ENCODE assay signal across 23 mouse cellular contexts in the genomic region with DNA sequence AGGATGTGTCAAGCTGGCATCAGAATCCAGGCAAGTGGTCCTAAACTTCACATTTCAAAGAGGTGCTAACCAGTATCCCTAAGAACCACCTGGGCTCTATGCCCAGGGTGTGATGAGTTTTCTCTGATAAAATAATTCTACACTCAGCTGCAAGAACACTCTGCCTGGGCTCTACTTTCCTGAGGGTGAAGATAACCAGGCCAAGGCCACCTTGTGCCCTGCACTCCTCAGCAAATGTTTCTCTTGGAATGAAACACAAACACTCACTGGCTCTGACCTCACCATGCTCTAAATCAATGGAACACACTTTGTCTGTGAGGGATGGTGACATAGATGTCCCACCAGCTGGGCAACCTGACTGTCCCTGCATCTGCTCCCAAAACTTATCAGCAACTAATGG. TPM values are rescaled to one million over a fixed set of nuclear protein-coding genes. Genes with fewer than 3 reads are reported as not detected.
A peak's percentile ranks its signal among the peaks of the same experiment; 100 is the strongest.
DNase-seq lines count a peak whose midpoint lies in the region; ATAC-seq lines count a peak whose summit lies in the region.
"Had no signal": no experiment of that assay in that cellular context is flagged by ENCODE, and none has a peak within 500 bp of the region (broad histone marks: within the 10 kb centered on the region; RNA-seq: fewer than 3 reads in every experiment).

No protein-coding gene starts in this region.

- no peak overlapping the region for H3K27ac ChIP-seq in liver, embryonic 11.5 days (ENCODE audit: low read depth, low read length)
- H3K27ac ChIP-seq in kidney, embryonic 15.5 days: no peak overlapping the region
- H3K27ac ChIP-seq: layer of hippocampus, adult 2 months; left cerebral cortex, adult 2 months; limb, embryonic 13.5 days had no signal

- H3K9me3 ChIP-seq in liver, embryonic 11.5 days (ENCODE audit: control insufficient read depth, low read length): no peaks in the 10 kb centered on the region
- no peaks in the 10 kb centered on the region for H3K9me3 ChIP-seq in kidney, embryonic 15.5 days (replicated peaks)
- H3K9me3 ChIP-seq: limb, embryonic 13.5 days; megakaryocyte, embryonic 14.5 days had no signal

- H3K4me1 ChIP-seq in liver, embryonic 11.5 days (replicated peaks; ENCODE audit: control insufficient read depth, insufficient read depth, low read length): peaks cover 17% of the 10 kb centered on the region
- no peaks in the 10 kb centered on the region for H3K4me1 ChIP-seq in kidney, embryonic 15.5 days
- H3K4me1 ChIP-seq: limb, embryonic 13.5 days had no signal

- no peak for ATAC-seq in liver, embryonic 11.5 days (replicated peaks; ENCODE audit: low FRiP score)
- ATAC-seq in erythroid progenitor cell, adult 5-6 weeks (replicated peaks; ENCODE audit: low FRiP score, poor library complexity, severe bottlenecking): peak; percentile 33; the same call in 1 of the 2 replicates
- ATAC-seq in kidney, embryonic 15.5 days (replicated peaks; ENCODE audit: low FRiP score): no peak
- ATAC-seq: forebrain, embryonic 14.5 days; hindbrain, embryonic 16.5 days had no signal

- no peak overlapping the region for H3K4me2 ChIP-seq in liver, embryonic 11.5 days
- no peak overlapping the region for H3K4me2 ChIP-seq in kidney, embryonic 15.5 days
- H3K4me2 ChIP-seq: limb, embryonic 13.5 days had no signal

- H3K4me3 ChIP-seq in liver, embryonic 11.5 days (ENCODE audit: low read depth, low read length): no peak overlapping the region
- H3K4me3 ChIP-seq in kidney, embryonic 15.5 days (replicated peaks): no peak overlapping the region
- H3K4me3 ChIP-seq: layer of hippocampus, adult 2 months; left cerebral cortex, adult 2 months; limb, embryonic 13.5 days; megakaryocyte, embryonic 14.5 days had no signal

- peak; percentile 15 for DNase-seq in liver, embryonic 11.5 days (ENCODE audit: low spot score)
- no peak for DNase-seq in liver
- peak; percentile 66 for DNase-seq in adrenal gland, adult 8-10 months
- DNase-seq in spleen, adult 12 weeks (ENCODE audit: low spot score): no peak
- no peak for DNase-seq in gastrocnemius, postnatal 4 days (ENCODE audit: low spot score in 2 of 2)
- DNase-seq: cerebellum, adult 9-10 months; cerebellum, postnatal 36 days; gastrocnemius, postnatal 25 days; heart, postnatal 14 days; kidney, adult 18-20 months; kidney, postnatal 36 days; lung, postnatal 36 days; midbrain, embryonic 14.5 days; thymus, adult 2 months; thymus, postnatal 36 days had no signal

- no peak overlapping the region for H3K9ac ChIP-seq in liver, embryonic 11.5 days (ENCODE audit: low read depth, low read length)
- no peak overlapping the region for H3K9ac ChIP-seq in kidney, embryonic 15.5 days
- H3K9ac ChIP-seq: limb, embryonic 13.5 days had no signal

- H3K36me3 ChIP-seq in liver, embryonic 11.5 days (ENCODE audit: control insufficient read depth, insufficient read depth, low read length): no peaks in the 10 kb centered on the region
- H3K36me3 ChIP-seq in kidney, embryonic 15.5 days: no peaks in the 10 kb centered on the region
- H3K36me3 ChIP-seq: limb, embryonic 13.5 days had no signal

- no peaks in the 10 kb centered on the region for H3K27me3 ChIP-seq in liver, embryonic 11.5 days (replicated peaks; ENCODE audit: control insufficient read depth, insufficient read depth, low read length)
- no peaks in the 10 kb centered on the region for H3K27me3 ChIP-seq in kidney, embryonic 15.5 days
- H3K27me3 ChIP-seq: limb, embryonic 13.5 days; megakaryocyte, embryonic 14.5 days had no signal

RNA-seq across cellular contexts. Expression of a gene that starts 48.9 kb away (rescaled TPM):
- 17.6 and 19.1 TPM in 2 replicates for polyA plus RNA-seq in liver, embryonic 11.5 days (2014; fragmentation: Nextera tagmentation; extraction: Ambion mirVana)
- total RNA-seq in adrenal gland, adult 8-10 months (2022): 10 to 100 TPM; 17.2 to 24.1 (median 21.4) TPM
- total RNA-seq in erythroid progenitor cell, adult 5-6 weeks (2015; ENCODE audit: low replicate concordance): 46.9 and 61.6 TPM in 2 replicates
- total RNA-seq in erythroid progenitor cell, adult 5-6 weeks (2017; ENCODE audit: low replicate concordance): 48.0 and 77.5 TPM in 2 replicates
- polyA plus RNA-seq in kidney, embryonic 15.5 days (2015; fragmentation: Nextera tagmentation; extraction: Ambion mirVana): 13.0 and 13.1 TPM in 2 replicates
- total RNA-seq in gastrocnemius, postnatal 4 days (2021): 10 to 100 TPM; 23.3 to 26.8 TPM

Comparison
In these comparisons a context has a peak if more than half of its experiments do, and no peak if none do; other contexts are left out.
1. DNase-seq: peak in liver, embryonic 11.5 days (single experiment) and adrenal gland, adult 8-10 months (single experiment); none in liver (single experiment), spleen, adult 12 weeks (single experiment) and gastrocnemius, postnatal 4 days (0 of 2).